In genomic region chr13:30749021-30749556, GRCm38 (mm10) we compare ENCODE assay signal across 9 mouse cellular contexts. TPM values are rescaled to one million over a fixed set of nuclear protein-coding genes. Genes with fewer than 3 reads are reported as not detected.
A peak's percentile ranks its signal among the peaks of the same experiment; 100 is the strongest.
DNase-seq lines count a peak whose midpoint lies in the region; TF ChIP-seq lines count a peak whose summit lies in the region.
"Had no signal": no experiment of that assay in that cellular context is flagged by ENCODE, and none has a peak within 500 bp of the region (broad histone marks: within the 10 kb centered on the region; RNA-seq: fewer than 3 reads in every experiment).

Irf4 (plus strand) TSS chr13:30749226.

- peak; percentile 19 for DNase-seq in layer of hippocampus, adult 9-11 months
- no peak for DNase-seq in layer of hippocampus, postnatal 14 days (ENCODE audit: low spot score in 2 of 2)
- peak; percentile 51 to 57 for DNase-seq in heart, postnatal 10 days
- DNase-seq in kidney, postnatal 25 days = peak; percentile 42 to 64
- peak; percentile 59 for DNase-seq in spleen, adult 12 weeks (ENCODE audit: low spot score)
- no peak for DNase-seq in adipocyte (ENCODE audit: low spot score)

- intact Hi-C loops in heart, postnatal 10 days (cut with DNase I) = no loop called here

- H3K27me3 ChIP-seq in megakaryocyte, embryonic 14.5 days (replicated peaks) = peaks cover 66% of the 10 kb centered on the region

- no peak for TF ChIP-seq CTCF in embryonic fibroblast, embryonic 13.5 days (IDR thresholded peaks at IDR 0.05; ENCODE audit: borderline replicate concordance, insufficient read depth, low read length)

- H3K27ac ChIP-seq in embryonic fibroblast, embryonic 13.5 days (ENCODE audit: insufficient read depth, low read length) = no peak within 1 kb of the TSS

- 0 out of 2 replicates have a peak, but pooled peaks cover 3% of the 10 kb centered on the region for H3K4me1 ChIP-seq in embryonic fibroblast, embryonic 13.5 days (ENCODE audit: control insufficient read depth, insufficient read depth, low read length)
- H3K4me1 ChIP-seq in megakaryocyte, embryonic 14.5 days = peaks cover 20% of the 10 kb centered on the region

- H3K4me3 ChIP-seq in embryonic fibroblast, embryonic 13.5 days (ENCODE audit: insufficient read depth, low read length) = peak within 1 kb of the TSS; percentile 36
- peak within 1 kb of the TSS; percentile 90 for H3K4me3 ChIP-seq in megakaryocyte, embryonic 14.5 days (replicated peaks)

- no peaks in the 10 kb centered on the region for H3K9me3 ChIP-seq in megakaryocyte, embryonic 14.5 days

- no peaks in the 10 kb centered on the region for H3K36me3 ChIP-seq in megakaryocyte, embryonic 14.5 days (replicated peaks; ENCODE audit: low read length)

- no peak for TF ChIP-seq POLR2A in embryonic fibroblast, embryonic 13.5 days (IDR thresholded peaks at IDR 0.05; ENCODE audit: low read depth, low read length)

RNA-seq across cellular contexts. Expression of gene Irf4, which starts in this region (rescaled TPM):
- under 1 TPM; 0.12 to 0.16 TPM for total RNA-seq in layer of hippocampus, postnatal 14 days (2021)
- polyA plus RNA-seq in embryonic fibroblast, embryonic 13.5 days (2011; ENCODE audit: insufficient read length, low read depth, missing spikeins) = not detected in 2 replicates
- 1 to 10 TPM in 1 of 2 experiments, under 1 TPM in 1; 0.92 to 1.1 TPM for total RNA-seq in heart, postnatal 10 days (2021)
- polyA plus RNA-seq in megakaryocyte, embryonic 14.5 days (2012; ENCODE audit: insufficient read depth, low replicate concordance) = not detected in 2 replicates
- total RNA-seq: MEL had no signal

Comparison
In these comparisons a context has a peak if more than half of its experiments do, and no peak if none do; other contexts are left out.
1. DNase-seq: peak in layer of hippocampus, adult 9-11 months (single experiment), heart, postnatal 10 days (2 of 2), kidney, postnatal 25 days (2 of 2) and spleen, adult 12 weeks (single experiment); none in layer of hippocampus, postnatal 14 days (0 of 2) and adipocyte (single experiment).